In the genomic region with DNA sequence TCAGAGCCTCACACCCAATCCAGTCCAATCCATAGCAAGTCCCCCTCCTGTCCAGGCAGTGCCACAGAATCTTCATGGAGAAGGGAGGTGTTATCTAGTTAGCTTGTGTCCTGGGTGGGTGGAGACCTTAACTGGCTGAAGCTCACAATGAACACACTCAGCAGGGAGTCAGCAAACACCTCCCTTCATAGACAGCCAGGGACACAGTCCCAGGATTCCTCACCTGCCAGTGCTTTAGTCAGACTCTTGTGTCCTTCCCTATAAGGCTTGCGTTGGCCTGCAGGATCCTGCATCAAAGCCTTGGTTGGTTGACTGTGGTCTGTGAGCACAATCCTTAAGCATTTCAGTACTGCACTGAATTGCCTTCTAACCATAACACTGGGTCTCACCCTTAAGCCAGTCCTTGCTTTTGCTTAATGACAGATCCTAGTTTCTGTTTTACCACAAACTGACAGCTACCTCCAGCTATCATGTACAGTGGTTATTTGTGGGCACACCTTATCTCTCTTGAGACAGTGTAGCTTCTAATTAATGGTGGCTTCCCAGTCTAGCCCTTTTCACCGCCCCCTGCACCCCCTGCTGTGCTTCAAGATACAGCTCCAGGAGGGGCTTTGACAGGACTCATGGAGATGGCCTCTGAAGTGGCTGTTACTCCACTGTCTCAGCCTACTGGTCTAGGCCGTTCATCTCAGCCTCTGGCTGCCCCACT, we compare ENCODE assay signal across 18 mouse cellular contexts. TPM values are rescaled to one million over a fixed set of nuclear protein-coding genes. Genes with fewer than 3 reads are reported as not detected.
DNase-seq lines count a peak whose midpoint lies in the region; ATAC-seq and TF ChIP-seq lines count a peak whose summit lies in the region.
"Had no signal": no experiment of that assay in that cellular context is flagged by ENCODE, and none has a peak within 500 bp of the region (broad histone marks: within the 10 kb centered on the region; RNA-seq: fewer than 3 reads in every experiment).

No protein-coding gene starts in this region.

- peaks cover 31% of the 10 kb centered on the region for H3K4me1 ChIP-seq in heart, embryonic 13.5 days
- peaks cover 6 to 14% of the 10 kb centered on the region in 2 experiments for H3K4me1 ChIP-seq in ES-E14 (ENCODE audit: control insufficient read depth in 2 of 2, insufficient read depth in 2 of 2, low read length in 2 of 2, poor library complexity in 1 of 2)
- peaks cover 10 to 31% of the 10 kb centered on the region in 2 experiments for H3K4me1 ChIP-seq in liver, embryonic 14.5 days (replicated peaks; ENCODE audit: control insufficient read depth in 2 of 2, insufficient read depth in 2 of 2, low read length in 1 of 2)
- no peaks in the 10 kb centered on the region for H3K4me1 ChIP-seq in hindbrain, embryonic 13.5 days (replicated peaks)

- H3K27me3 ChIP-seq in heart, embryonic 13.5 days (replicated peaks), result no peaks in the 10 kb centered on the region
- H3K27me3 ChIP-seq in liver, embryonic 14.5 days (ENCODE audit: control insufficient read depth, insufficient read depth, low read length), result no peaks in the 10 kb centered on the region
- H3K27me3 ChIP-seq in hindbrain, embryonic 13.5 days, result no peaks in the 10 kb centered on the region
- H3K27me3 ChIP-seq: intestine, embryonic 15.5 days; limb, embryonic 13.5 days had no signal

- H3K9ac ChIP-seq in heart, embryonic 13.5 days, result peak overlapping the region; percentile 44; the same call in 1 of the 2 replicates
- H3K9ac ChIP-seq in ES-E14 (ENCODE audit: insufficient read depth, low read depth, low read length, poor library complexity, severe bottlenecking), result no peak overlapping the region
- H3K9ac ChIP-seq in liver, embryonic 14.5 days (replicated peaks), result 0 out of 2 replicates have a peak overlapping the region, but pooled peaks have one; percentile 31
- no peak overlapping the region for H3K9ac ChIP-seq in hindbrain, embryonic 13.5 days
- H3K9ac ChIP-seq: forebrain, postnatal 0 days; intestine, embryonic 15.5 days; limb, embryonic 13.5 days had no signal

- no peak overlapping the region for H3K4me3 ChIP-seq in heart, embryonic 13.5 days
- H3K4me3 ChIP-seq in ES-E14 (ENCODE audit: insufficient read depth in 1 of 2, low read depth in 1 of 2, low read length in 2 of 2, poor library complexity in 1 of 2, severe bottlenecking in 1 of 2), result no peak overlapping the region
- H3K4me3 ChIP-seq in liver, embryonic 14.5 days (ENCODE audit: insufficient read depth in 1 of 2, low read depth in 2 of 2, low read length in 2 of 2), result no peak overlapping the region
- H3K4me3 ChIP-seq in hindbrain, embryonic 13.5 days, result no peak overlapping the region
- H3K4me3 ChIP-seq: erythroblast, embryonic 14.5 days; intestine, embryonic 15.5 days; limb, embryonic 13.5 days; myocyte had no signal

- H3K9me3 ChIP-seq in heart, embryonic 13.5 days, result no peaks in the 10 kb centered on the region
- H3K9me3 ChIP-seq in ES-E14 (ENCODE audit: control insufficient read depth, insufficient read depth, low read depth, low read length), result no peaks in the 10 kb centered on the region
- H3K9me3 ChIP-seq in liver, embryonic 14.5 days (ENCODE audit: control insufficient read depth, low read length), result no peaks in the 10 kb centered on the region
- H3K9me3 ChIP-seq in hindbrain, embryonic 13.5 days, result no peaks in the 10 kb centered on the region
- H3K9me3 ChIP-seq: intestine, embryonic 15.5 days; limb, embryonic 13.5 days had no signal

- WGBS in heart, embryonic 13.5 days, result 25% methylated on average over 3 of the region's 3 CpGs
- WGBS in liver, embryonic 14.5 days (ENCODE audit: insufficient replicate concordance), result 16% methylated on average over 3 of the region's 3 CpGs
- WGBS in hindbrain, embryonic 13.5 days, result 59% methylated on average over 3 of the region's 3 CpGs

- no peak for DNase-seq in heart, adult 8-10 months (ENCODE audit: low spot score)
- DNase-seq in ES-E14 (ENCODE audit: low read depth, low spot score), result peak; percentile 72
- no peak for DNase-seq in liver, embryonic 14.5 days (ENCODE audit: low read depth in 3 of 3, low spot score in 3 of 3)
- DNase-seq in urinary bladder, postnatal 14 days (ENCODE audit: low spot score), result no peak
- DNase-seq in adrenal gland, postnatal 10 days, result no peak
- DNase-seq: cerebellum, adult 18-20 months; forebrain, postnatal 0 days; gastrocnemius, postnatal 14 days; thymus, adult 2 months had no signal

- peak; percentile 6; the same call in 1 of the 2 replicates for ATAC-seq in heart, embryonic 13.5 days (ENCODE audit: extremely low read depth, insufficient number of reproducible peaks, low FRiP score, low TSS enrichment)
- peak; percentile 48 for ATAC-seq in common myeloid progenitor, adult 5-6 weeks (replicated peaks; ENCODE audit: low read depth, poor library complexity, severe bottlenecking)
- ATAC-seq in liver, embryonic 14.5 days (ENCODE audit: insufficient read depth), result peak; percentile 81
- no peak for ATAC-seq in hindbrain, embryonic 13.5 days (ENCODE audit: low FRiP score)
- ATAC-seq: forebrain, postnatal 0 days; intestine, embryonic 15.5 days; lung, postnatal 0 days had no signal

- H3K27ac ChIP-seq in heart, embryonic 13.5 days (replicated peaks), result peak overlapping the region; percentile 88
- no peak overlapping the region for H3K27ac ChIP-seq in ES-E14 (ENCODE audit: insufficient read depth, low read depth, low read length, poor library complexity, severe bottlenecking)
- H3K27ac ChIP-seq in liver, embryonic 14.5 days, result peak overlapping the region; percentile 65
- H3K27ac ChIP-seq in hindbrain, embryonic 13.5 days, result no peak overlapping the region
- H3K27ac ChIP-seq: intestine, embryonic 15.5 days; limb, embryonic 13.5 days had no signal

- no peak overlapping the region for H3K4me2 ChIP-seq in heart, embryonic 13.5 days
- peak overlapping the region; percentile 40 for H3K4me2 ChIP-seq in liver, embryonic 14.5 days (ENCODE audit: low read depth)
- no peak overlapping the region for H3K4me2 ChIP-seq in hindbrain, embryonic 13.5 days
- H3K4me2 ChIP-seq: intestine, embryonic 15.5 days; limb, embryonic 13.5 days; midbrain, embryonic 11.5 days had no signal

- no peak for TF ChIP-seq CTCF in liver, embryonic 14.5 days (IDR thresholded peaks at IDR 0.05; ENCODE audit: low read depth)

- no peaks in the 10 kb centered on the region for H3K36me3 ChIP-seq in heart, embryonic 13.5 days
- H3K36me3 ChIP-seq in ES-E14 (ENCODE audit: control insufficient read depth, insufficient read depth, low read length, poor library complexity, severe bottlenecking), result no peaks in the 10 kb centered on the region
- no peaks in the 10 kb centered on the region for H3K36me3 ChIP-seq in liver, embryonic 14.5 days (replicated peaks; ENCODE audit: control insufficient read depth, insufficient read depth, low read depth)
- H3K36me3 ChIP-seq in hindbrain, embryonic 13.5 days, result no peaks in the 10 kb centered on the region
- H3K36me3 ChIP-seq: intestine, embryonic 15.5 days; limb, embryonic 13.5 days had no signal

- in situ Hi-C loops in ES-E14 (cut with MboI; ENCODE audit: low sequenced_read_pairs in 2 of 2, unreplicated experiment in 2 of 2), result no loop called here

- TF ChIP-seq EP300 in liver, embryonic 14.5 days (IDR thresholded peaks at IDR 0.05; ENCODE audit: low read depth), result peak; percentile 47; the same call in 1 of the 2 replicates

TF ChIP-seq in ES-E14, 5 proteins besides CTCF, POLR2A, EP300 and RAD21:
- TF ChIP-seq HCFC1 (IDR thresholded peaks at IDR 0.05; ENCODE audit: borderline replicate concordance, insufficient read depth, low read length), result no peak
- TF ChIP-seq ZC3H11A (IDR thresholded peaks at IDR 0.05; ENCODE audit: borderline replicate concordance, low read depth, low read length), result no peak

RNA-seq across cellular contexts. Expression of a gene that starts 4.8 kb away (rescaled TPM):
- 207 and 208 TPM in 2 replicates for polyA plus RNA-seq in heart, embryonic 13.5 days (2015; fragmentation: Nextera tagmentation; extraction: Ambion mirVana)
- 10 to 100 TPM; 36.0 to 45.8 (median 40.9) TPM for total RNA-seq in heart, adult 8-10 months (2022)
- 91.6 and 131 TPM in 2 replicates for total RNA-seq in ES-E14 (2012; rRNA removed)
- total RNA-seq in common myeloid progenitor, adult 5-6 weeks (2017), result 161 and 170 TPM in 2 replicates
- polyA plus RNA-seq in liver, embryonic 14.5 days (2012; rRNA removed), result 35.7 and 38.2 TPM in 2 replicates
- polyA plus RNA-seq in liver, embryonic 14.5 days (2014; fragmentation: Nextera tagmentation; extraction: Ambion mirVana), result 33.8 and 34.7 TPM in 2 replicates
- 22.9 and 25.3 TPM in 2 replicates for polyA plus RNA-seq in hindbrain, embryonic 13.5 days (2015; fragmentation: Nextera tagmentation; extraction: Ambion mirVana)
- 10 to 100 TPM; 94.9 to 97.9 TPM for total RNA-seq in adrenal gland, postnatal 10 days (2021)

RNA-seq across cellular contexts. Expression of a gene that starts 50.9 kb away (rescaled TPM):
- polyA plus RNA-seq in heart, embryonic 13.5 days (2015; fragmentation: Nextera tagmentation; extraction: Ambion mirVana), result 67.1 and 75.3 TPM in 2 replicates
- total RNA-seq in heart, adult 8-10 months (2022), result 10 to 100 TPM in 1 of 4 experiments, 1 to 10 TPM in 3; 7.2 to 12.7 (median 8.4) TPM
- 51.1 and 70.7 TPM in 2 replicates for total RNA-seq in ES-E14 (2012; rRNA removed)
- total RNA-seq in common myeloid progenitor, adult 5-6 weeks (2017), result 1.6 and 2.2 TPM in 2 replicates
- 3.2 TPM in 2 replicates for polyA plus RNA-seq in liver, embryonic 14.5 days (2012; rRNA removed)
- polyA plus RNA-seq in liver, embryonic 14.5 days (2014; fragmentation: Nextera tagmentation; extraction: Ambion mirVana), result 4.5 and 5.2 TPM in 2 replicates
- polyA plus RNA-seq in hindbrain, embryonic 13.5 days (2015; fragmentation: Nextera tagmentation; extraction: Ambion mirVana), result 19.6 and 20.6 TPM in 2 replicates
- total RNA-seq in adrenal gland, postnatal 10 days (2021), result 10 to 100 TPM; 42.9 to 82.7 TPM

Comparison
In these comparisons a context has a peak if more than half of its experiments do, and no peak if none do; other contexts are left out.
1. H3K27ac ChIP-seq: peak in heart, embryonic 13.5 days (single experiment) and liver, embryonic 14.5 days (single experiment); none in ES-E14 (single experiment) and hindbrain, embryonic 13.5 days (single experiment).
2. H3K9ac ChIP-seq: peak in heart, embryonic 13.5 days (single experiment) and liver, embryonic 14.5 days (single experiment); none in ES-E14 (single experiment) and hindbrain, embryonic 13.5 days (single experiment).